Mouse (Mus musculus) forebrain, embryonic 11.5 days (tissue): ENCODE results near the gene Hormad2. TPM values are rescaled to one million over a fixed set of nuclear protein-coding genes. Genes with fewer than 3 reads are reported as not detected.
A peak's percentile ranks its signal among the peaks of the same experiment; 100 is the strongest.

Experiments used
- ATAC-seq: fragments of 200-750 bp; cut with Nextera tagmentation; replicated peaks from 2 replicates; pipeline ENCODE4 v1.8.0; 2017; ENCODE audit warnings: moderate TSS enrichment; ENCODE audit not compliant: low FRiP score
- DNase-seq: peaks from one replicate; pipeline ENCODE4 v3.0.0-alpha.2; 2017; ENCODE audit warnings: low spot score
- H3K27ac ChIP-seq: fragments of 300-500 bp; sonication (generic); 2 replicates; pipeline ENCODE4 v1.5.1; 2014; ENCODE audit warnings: low read depth, low read length
- H3K27me3 ChIP-seq: fragments of 300-500 bp; sonication (generic); 2 replicates; pipeline ENCODE4 v1.6.1; 2014; ENCODE audit warnings: mild to moderate bottlenecking, low read length, mixed read lengths; ENCODE audit not compliant: control insufficient read depth, insufficient read depth
- H3K36me3 ChIP-seq: fragments of 300-500 bp; sonication (generic); 2 replicates; pipeline ENCODE4 v1.6.1; 2014; ENCODE audit warnings: mild to moderate bottlenecking, low read length, moderate library complexity, mixed read lengths; ENCODE audit not compliant: control insufficient read depth, insufficient read depth
- H3K4me1 ChIP-seq: fragments of 300-500 bp; sonication (generic); replicated peaks from 2 replicates; pipeline ENCODE4 v1.6.1; 2014; ENCODE audit warnings: low read length, mixed read lengths; ENCODE audit not compliant: control insufficient read depth, insufficient read depth
- H3K4me2 ChIP-seq: fragments of 300-500 bp; sonication (generic); 2 replicates; pipeline ENCODE4 v1.6.1; 2014; ENCODE audit warnings: low read depth, mild to moderate bottlenecking, low read length, moderate library complexity, mixed read lengths; ENCODE audit not compliant: severe bottlenecking
- H3K4me3 ChIP-seq: fragments of 300-500 bp; sonication (generic); 2 replicates; pipeline ENCODE4 v1.5.1; 2014; ENCODE audit warnings: low read depth, low read length
- H3K9ac ChIP-seq: fragments of 300-500 bp; sonication (generic); 2 replicates; pipeline ENCODE4 v1.6.1; 2014; ENCODE audit warnings: low read length
- H3K9me3 ChIP-seq: fragments of 300-500 bp; sonication (generic); 2 replicates; pipeline ENCODE4 v1.6.1; 2016; ENCODE audit warnings: low read length, mixed read lengths; ENCODE audit not compliant: control insufficient read depth
- WGBS: fragments of 180-500 bp; shearing (Covaris S2); extraction: QIAGEN DNeasy Blood & Tissue Kit; methylation state at CpG from one replicate; pipeline ENCODE4 v1.1.7; 2014; 5-methylcytosine and 5-hydroxymethylcytosine counted together
- polyA plus RNA-seq: library from polyadenylated mRNA; unstranded; fragments of >200 nt; fragmentation: Nextera tagmentation; extraction: Ambion mirVana; gene quantifications from 2 replicates; pipeline ENCODE4 v1.2.1, GENCODE M21; 2014

The Hormad2 gene
- polyA plus RNA-seq, 1 experiment from 2014 or later: 0.57 TPM

DNA sequence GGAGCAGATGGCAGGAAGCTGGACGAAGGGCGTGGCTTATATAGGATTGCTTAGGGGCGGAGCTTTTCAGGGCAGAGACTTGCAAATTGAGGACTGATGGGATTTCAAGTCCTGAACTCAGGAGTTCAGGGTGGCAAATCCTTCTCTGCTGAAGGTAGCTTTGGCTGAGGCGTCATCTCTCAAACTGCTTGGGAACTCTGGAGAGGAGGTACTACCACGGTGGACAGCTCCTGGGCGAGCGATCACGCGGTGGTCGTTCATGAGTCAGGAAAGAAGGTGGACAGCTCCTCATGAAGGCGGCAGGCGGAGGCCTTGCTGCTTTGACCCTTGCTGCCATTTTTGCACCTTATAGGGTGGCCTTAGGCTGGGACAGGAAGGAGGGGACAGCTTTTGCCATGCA is 20.2 kb upstream of the Hormad2 start:
- Histone ChIP-seq H3K9ac (no peak overlapping the region), H3K27ac (no peak overlapping the region), H3K4me1 (no peaks in the 10 kb centered on the region), H3K4me3 (no peak overlapping the region), H3K27me3 (no peaks in the 10 kb centered on the region), H3K4me2 (no peak overlapping the region), H3K36me3 (no peaks in the 10 kb centered on the region), H3K9me3 (no peaks in the 10 kb centered on the region)
- ATAC-seq (no peak), DNase-seq (no peak)
- 36% methylated on average over 12 of the region's 12 CpGs for WGBS

DNA sequence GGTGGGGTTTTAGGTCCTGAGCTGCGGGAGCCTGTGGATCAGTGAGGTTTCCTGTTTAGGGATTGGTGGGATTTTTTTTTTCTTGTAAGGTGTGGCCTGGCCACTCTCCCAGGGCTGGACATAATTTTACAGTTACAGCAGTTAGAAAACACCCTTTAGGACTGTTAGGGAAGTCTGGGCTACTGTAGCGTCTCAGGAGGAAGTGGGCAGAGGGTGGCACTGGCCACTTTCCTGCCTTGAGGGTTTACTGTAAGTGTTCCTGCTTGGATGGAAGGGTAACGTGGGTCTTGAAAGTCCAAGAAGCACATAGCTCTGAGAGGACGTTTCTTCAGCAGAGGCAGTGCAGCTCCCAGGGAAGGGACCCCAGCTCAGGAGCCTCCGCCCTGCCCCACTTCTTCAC is 19.7 kb upstream of the Hormad2 start:
- no peak overlapping the region for H3K4me3 ChIP-seq
- H3K27ac ChIP-seq: no peak overlapping the region
- 68% methylated on average over 5 of the region's 5 CpGs for WGBS
- H3K27me3 ChIP-seq: no peaks in the 10 kb centered on the region
- ATAC-seq: no peak
- H3K9me3 ChIP-seq: no peaks in the 10 kb centered on the region
- H3K4me1 ChIP-seq: no peaks in the 10 kb centered on the region
- no peak overlapping the region for H3K4me2 ChIP-seq
- H3K9ac ChIP-seq: no peak overlapping the region
- DNase-seq: no peak
- H3K36me3 ChIP-seq: no peaks in the 10 kb centered on the region

DNA sequence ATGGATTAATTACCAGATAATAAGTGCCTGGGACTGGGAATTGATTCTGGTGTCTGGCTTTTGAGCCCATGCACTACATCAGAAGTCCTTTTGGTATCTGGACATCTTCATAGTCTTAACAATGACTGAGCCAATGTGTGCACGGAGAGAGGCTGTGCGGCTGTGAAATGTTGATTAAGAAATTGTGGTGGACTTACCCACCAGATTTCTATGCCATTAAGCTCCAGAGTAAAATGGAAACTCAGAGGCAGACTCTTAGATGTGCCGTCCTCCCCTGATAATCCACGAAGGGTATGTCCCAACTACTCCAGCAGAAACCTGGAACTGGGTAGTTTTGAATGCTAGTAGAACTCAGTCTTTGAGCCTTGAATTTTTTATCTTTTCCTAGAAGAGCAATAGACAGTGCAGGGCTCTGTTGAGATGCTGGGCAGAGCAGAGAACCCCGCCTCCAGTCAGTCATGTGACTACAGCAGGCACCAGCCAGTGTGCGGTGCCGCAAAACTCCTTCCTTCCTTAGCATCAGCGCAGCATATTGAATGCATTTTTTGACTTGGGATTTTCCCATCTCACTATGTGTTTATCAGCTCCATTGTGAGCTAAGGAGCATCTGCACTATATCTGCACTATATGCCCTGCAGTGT is 14.1 kb upstream of the Hormad2 start:
- no peaks in the 10 kb centered on the region for H3K27me3 ChIP-seq
- 75% methylated on average over 8 of the region's 8 CpGs for WGBS
- no peak for DNase-seq

DNA sequence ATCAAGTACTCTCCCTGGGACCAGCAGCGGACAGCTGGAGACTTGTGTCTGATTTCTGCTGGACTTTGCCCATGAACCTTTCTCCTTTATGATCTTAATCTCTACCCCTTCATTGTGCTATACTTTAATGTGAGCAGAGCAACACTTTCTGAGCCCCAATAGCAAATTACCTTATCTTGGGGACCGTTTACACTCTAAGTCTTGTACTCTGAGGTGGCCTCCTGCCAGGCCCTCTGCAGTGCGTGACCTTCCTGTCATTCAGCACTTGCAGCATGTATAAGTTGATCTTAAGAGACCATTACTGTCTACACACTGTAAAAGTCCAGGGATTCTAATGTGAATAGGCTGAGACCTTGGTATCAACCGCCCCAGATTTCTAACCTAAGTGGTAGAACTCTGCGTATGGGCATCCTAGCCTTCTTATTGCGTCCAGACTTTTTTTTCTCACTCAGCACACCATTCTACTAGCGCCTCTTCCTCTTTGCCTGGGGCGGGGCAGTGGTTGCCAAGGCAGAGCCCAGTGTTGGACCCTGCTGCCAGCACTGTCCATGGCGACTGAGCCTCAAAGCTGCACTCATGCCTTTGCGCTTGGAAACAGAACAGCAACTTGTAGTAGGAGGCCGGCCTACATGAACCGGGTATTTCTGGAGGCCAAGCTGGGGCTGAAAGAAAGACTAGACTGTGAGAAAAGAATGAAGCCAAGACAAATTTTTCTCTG is 11.7 kb upstream of the Hormad2 start:
- DNase-seq: no peak
- H3K9ac ChIP-seq: no peak overlapping the region
- no peaks in the 10 kb centered on the region for H3K4me1 ChIP-seq
- no peak overlapping the region for H3K27ac ChIP-seq
- no peaks in the 10 kb centered on the region for H3K36me3 ChIP-seq
- H3K9me3 ChIP-seq: no peaks in the 10 kb centered on the region
- ATAC-seq: no peak
- 88% methylated on average over 12 of the region's 12 CpGs for WGBS
- H3K4me3 ChIP-seq: no peak overlapping the region
- H3K27me3 ChIP-seq: no peaks in the 10 kb centered on the region
- no peak overlapping the region for H3K4me2 ChIP-seq

More for the DNA sequence above, 14.1 kb upstream of the Hormad2 start:
- ATAC-seq: no peak
- no peak overlapping the region for H3K4me2 ChIP-seq
- no peak overlapping the region for H3K27ac ChIP-seq
- no peak overlapping the region for H3K4me3 ChIP-seq
- no peaks in the 10 kb centered on the region for H3K9me3 ChIP-seq
- H3K9ac ChIP-seq: no peak overlapping the region
- no peaks in the 10 kb centered on the region for H3K36me3 ChIP-seq
- no peaks in the 10 kb centered on the region for H3K4me1 ChIP-seq

DNA sequence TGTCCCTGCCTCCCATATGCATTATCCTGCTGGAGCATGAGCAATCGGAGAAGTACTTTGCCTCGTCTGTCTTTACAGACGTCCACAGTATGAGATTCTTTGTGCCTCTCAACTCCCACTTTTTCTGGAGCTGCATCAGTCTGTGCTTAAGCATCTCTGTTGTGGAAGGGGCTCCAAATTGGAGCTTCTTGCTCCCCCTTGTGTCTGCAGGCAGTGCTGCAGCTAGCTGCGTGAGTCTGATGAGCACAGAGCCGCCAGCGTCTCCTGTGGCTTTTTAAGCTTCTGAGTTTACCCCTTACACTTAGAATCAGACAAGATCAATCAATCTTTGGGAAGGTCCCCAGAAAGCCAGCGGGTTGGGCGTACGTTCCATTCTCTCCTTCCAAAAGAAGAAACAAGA is 10.2 kb upstream of the Hormad2 start:
- Histone ChIP-seq H3K4me1 (no peaks in the 10 kb centered on the region), H3K36me3 (no peaks in the 10 kb centered on the region), H3K4me3 (no peak overlapping the region), H3K9ac (no peak overlapping the region), H3K9me3 (no peaks in the 10 kb centered on the region), H3K27ac (no peak overlapping the region), H3K4me2 (no peak overlapping the region), H3K27me3 (no peaks in the 10 kb centered on the region)
- no peak for ATAC-seq
- DNase-seq: peak; percentile 82
- 25% methylated on average over 9 of the region's 9 CpGs for WGBS

DNA sequence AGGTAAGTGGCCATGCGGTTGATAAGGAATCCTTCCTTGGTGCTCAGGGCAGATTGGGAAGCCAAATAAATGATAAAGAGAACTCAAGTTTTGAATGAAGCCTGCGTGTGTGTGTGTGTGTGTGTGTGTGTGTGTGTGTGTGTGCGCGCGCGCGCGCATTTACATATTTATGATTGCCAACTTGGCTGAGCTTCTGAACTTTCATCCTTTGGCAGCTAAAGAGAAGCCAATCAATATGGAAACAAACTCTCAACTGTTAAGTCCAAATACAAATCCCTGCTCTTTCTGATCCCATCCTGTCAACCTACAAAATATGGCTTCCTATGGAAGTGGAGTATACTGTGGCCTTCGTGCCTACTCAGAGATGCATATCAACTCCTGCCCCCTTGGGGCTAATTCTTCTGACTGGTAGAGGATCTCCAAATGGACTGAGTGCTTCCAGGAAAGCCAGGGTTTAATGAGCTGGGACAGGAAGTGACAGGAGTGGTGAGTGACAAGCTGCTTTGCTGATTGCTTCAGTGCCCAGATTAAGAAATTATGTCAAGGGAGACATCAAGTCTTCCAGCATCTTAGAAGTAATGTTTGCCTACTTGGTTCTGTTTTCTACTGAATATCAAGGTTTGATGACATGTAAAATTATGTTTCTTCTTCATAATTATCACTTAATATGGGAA is 5.4 kb upstream of the Hormad2 start:
- Histone ChIP-seq H3K27ac (no peak overlapping the region), H3K9ac (no peak overlapping the region), H3K36me3 (no peaks in the 10 kb centered on the region), H3K4me3 (no peak overlapping the region), H3K4me1 (no peaks in the 10 kb centered on the region), H3K9me3 (no peaks in the 10 kb centered on the region), H3K4me2 (no peak overlapping the region), H3K27me3 (no peaks in the 10 kb centered on the region)
- no peak for DNase-seq
- ATAC-seq: no peak
- WGBS: 95% methylated on average over 9 of the region's 9 CpGs

DNA sequence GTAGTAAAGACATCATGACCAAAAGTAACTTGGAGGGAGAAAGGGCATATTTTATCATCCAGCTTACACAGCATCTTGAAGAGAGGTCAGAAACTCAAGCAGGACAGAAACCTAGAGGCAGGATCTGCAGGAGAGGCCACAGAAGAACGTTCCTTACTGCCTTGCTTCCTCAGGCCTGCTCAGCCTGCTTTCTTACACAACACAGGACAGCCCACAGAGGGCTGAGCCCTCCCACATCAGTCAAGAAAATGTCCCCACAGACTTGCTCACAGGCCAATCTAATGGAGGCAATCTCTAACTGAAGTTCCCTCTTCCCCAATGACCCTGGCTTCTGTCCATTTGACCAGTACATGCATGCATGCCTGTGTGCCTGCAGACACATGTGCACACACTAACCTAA is 1.4 kb upstream of the Hormad2 start:
- Histone ChIP-seq H3K4me3 (no peak overlapping the region), H3K27me3 (no peaks in the 10 kb centered on the region), H3K4me1 (no peaks in the 10 kb centered on the region), H3K36me3 (no peaks in the 10 kb centered on the region), H3K9me3 (no peaks in the 10 kb centered on the region), H3K4me2 (no peak overlapping the region), H3K27ac (no peak overlapping the region), H3K9ac (no peak overlapping the region)
- ATAC-seq: no peak
- 62% methylated on average over 1 of the region's 1 CpGs for WGBS
- no peak for DNase-seq

DNA sequence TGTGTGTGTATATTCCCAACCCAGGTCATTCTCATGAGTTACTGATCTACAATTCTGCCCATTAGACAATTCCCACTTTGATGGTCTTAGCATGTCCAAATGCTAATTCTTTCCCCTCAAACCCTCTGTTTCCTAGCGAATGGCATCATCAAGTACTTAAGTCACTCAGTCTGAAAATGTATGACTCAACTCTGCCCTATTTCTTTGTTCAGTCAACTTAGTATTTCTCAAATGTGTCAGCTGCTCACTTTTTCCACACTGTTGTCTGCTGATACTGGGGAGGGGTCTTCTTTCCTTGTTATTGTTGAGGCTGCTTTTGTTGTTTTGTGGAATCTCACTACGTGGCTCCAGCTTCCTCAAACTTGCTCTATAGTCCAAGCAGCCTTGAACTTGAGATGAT is 2.7 kb downstream of the Hormad2 start:
- 72% methylated on average over 2 of the region's 2 CpGs for WGBS
- H3K9ac ChIP-seq: no peak overlapping the region
- no peak for ATAC-seq

More for the DNA sequence above, 2.7 kb downstream of the Hormad2 start:
- no peaks in the 10 kb centered on the region for H3K4me1 ChIP-seq
- no peak overlapping the region for H3K4me3 ChIP-seq
- no peaks in the 10 kb centered on the region for H3K36me3 ChIP-seq
- H3K4me2 ChIP-seq: no peak overlapping the region
- no peak for DNase-seq
- H3K27me3 ChIP-seq: no peaks in the 10 kb centered on the region
- H3K27ac ChIP-seq: no peak overlapping the region
- no peaks in the 10 kb centered on the region for H3K9me3 ChIP-seq
